Mouse (Mus musculus) urinary bladder, adult 2 months (tissue): Measurements from ENCODE around the gene Prelid3b. TPM values are rescaled to one million over a fixed set of nuclear protein-coding genes. Genes with fewer than 3 reads are reported as not detected.

Experiments
- DNase-seq: peaks from one replicate; pipeline ENCODE4 v3.0.0; 2022; ENCODE audit warnings: low spot score
- polyA plus RNA-seq: library from polyadenylated mRNA; depleted of rRNA; stranded (reverse); fragments of >200 nt; gene quantifications from 2 replicates; pipeline ENCODE4 v1.2.3, GENCODE M21; 2012; rRNA removed

Gene Prelid3b
- polyA plus RNA-seq = 48.8 and 61.4 TPM in 2 replicates

GRCm38 (mm10) chr2:174472818-174473549 is at the start of gene Prelid3b:
TSS of gene Prelid3b (minus strand) at chr2:174473081.
- DNase-seq = peak; percentile 97

DNA sequence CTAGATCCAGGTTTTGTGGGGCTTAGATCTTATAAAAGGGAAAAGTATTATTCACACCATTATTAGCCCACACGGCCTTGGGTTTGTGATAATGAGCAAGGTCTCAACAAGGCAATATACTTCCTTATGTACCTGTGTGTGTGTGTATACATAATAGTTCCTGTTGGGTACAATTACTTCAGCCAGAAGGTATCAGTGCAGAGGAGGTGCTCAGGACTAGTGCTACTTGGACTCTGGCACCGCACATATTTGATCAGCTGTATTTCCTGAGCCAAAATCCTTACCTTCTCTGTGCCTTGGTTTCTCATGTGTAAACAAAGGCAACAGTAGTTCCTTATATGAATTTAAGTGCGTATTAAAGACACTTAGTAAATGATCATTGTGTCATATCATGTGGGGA is 49.3 kb upstream of the Prelid3b start:
- no peak for DNase-seq

DNA sequence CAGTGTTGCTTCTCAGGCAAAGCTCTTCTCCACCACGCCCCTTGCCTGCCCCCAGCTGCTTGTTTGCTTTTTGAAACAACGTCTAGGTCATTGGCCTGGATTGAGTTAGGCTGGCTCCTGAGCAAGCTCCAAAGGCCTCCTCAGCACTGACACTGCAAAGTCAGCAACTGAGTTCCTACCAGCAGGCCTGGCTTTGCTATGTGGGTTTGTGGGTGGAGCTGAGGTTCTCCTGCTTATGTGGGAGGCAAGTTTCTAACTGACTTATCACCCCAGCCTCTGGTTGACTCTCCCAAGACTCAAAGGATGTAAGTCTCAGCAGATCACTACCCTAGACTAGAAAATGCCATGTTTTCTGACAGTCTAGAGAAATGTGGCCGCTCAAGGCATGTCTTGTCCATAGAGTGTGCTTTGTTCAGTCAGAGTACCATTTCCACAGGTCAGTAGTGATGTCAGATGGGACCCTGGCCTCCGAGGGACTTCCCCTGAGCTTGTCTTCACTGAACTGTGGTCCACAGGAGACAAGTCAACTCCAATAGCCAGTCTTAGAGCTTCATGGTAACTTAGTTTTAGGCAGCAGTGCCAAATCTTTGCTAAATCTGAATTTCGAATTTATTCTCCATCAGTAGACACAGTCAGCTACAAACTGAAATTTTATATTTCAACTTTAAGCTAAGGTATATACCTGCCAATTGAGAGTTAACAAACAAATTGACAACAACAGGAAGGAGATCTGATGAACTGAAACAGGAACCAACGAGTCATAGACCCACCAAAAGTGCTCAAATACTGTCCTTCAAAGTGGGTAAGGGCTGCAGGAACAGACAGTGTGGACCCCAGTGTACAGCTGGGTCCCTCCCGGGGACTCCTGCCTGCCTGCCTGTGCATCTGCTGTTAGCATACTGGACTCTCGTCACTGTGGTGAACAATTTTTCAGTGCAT is 44.5 kb upstream of the Prelid3b start:
- no peak for DNase-seq

DNA sequence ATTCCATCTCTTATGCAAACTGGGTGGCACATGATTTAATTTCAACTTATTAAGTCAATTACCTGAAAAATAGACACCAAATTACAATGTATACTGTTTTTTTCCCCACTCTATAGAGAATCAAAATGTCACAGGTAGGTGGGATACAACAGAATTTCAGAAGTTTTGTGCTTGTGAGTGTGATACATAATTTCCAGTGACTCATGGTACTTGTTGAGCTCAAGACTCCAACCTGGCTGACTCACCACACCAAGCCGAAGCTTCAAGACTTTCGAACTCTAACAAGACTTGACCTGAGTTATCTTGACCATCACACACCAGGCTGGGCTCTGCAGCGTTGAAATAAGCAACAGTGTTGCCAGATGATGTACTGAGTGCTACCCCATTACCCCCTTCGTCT is 42.0 kb upstream of the Prelid3b start:
- no peak for DNase-seq

DNA sequence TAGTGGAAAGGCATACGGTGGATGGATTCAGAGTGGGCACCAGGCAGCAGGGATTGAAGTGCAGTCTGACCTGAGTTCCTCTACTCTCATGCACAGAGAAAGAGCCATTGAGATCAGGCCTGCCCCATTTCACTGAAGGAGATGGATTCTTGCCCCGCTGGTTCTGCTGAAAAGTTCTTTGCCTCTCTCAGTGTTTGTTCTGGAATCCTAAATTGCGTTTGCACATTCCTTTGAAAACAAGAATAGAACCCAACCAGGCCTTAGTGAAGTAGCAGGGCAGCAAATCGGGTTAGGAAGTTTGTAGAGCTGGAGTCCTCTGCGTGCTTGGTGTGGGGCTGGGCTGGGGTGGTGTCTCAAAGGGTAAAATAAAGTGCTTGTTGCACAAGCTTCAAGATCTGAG is 40.9 kb upstream of the Prelid3b start:
- DNase-seq = no peak

DNA sequence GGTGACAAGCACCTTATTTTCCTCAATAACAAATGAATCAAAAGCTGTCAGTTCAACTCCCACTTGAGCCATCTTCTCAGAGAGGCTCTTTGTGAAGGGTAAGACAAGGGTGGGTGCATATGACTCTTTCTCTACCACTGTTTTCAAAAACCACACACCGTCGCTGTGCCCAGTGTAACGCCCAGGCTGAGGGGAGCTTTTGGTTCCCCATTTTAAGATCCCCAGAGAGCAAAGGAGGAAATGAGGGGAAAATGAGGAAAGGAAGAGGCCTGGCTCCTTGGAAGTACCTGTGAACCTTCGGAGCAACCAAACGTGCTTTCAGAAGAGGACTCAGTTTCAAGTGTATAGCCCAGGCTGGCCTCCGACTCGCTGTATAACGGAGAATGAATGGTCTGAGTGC is 36.9 kb upstream of the Prelid3b start:
- no peak for DNase-seq

DNA sequence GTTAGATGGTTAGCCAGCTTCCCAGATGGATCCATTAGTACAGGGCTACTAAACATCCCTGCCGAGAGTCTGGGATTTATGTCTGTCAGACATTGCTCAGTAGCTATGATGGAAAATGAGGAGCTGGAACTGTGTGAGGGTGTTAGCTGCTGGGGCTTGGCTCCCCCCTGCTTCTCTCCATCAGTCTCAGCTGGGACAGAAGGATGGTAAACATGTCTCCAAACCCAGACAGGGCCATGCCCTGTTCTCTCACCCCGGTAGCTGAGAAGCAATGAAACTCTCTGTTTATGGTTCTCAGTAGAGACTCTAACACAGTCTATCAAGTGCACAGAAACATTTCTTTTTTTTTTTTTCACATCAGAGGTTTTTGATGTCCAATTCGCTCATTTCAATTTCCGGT is 35.1 kb upstream of the Prelid3b start:
- DNase-seq = no peak

DNA sequence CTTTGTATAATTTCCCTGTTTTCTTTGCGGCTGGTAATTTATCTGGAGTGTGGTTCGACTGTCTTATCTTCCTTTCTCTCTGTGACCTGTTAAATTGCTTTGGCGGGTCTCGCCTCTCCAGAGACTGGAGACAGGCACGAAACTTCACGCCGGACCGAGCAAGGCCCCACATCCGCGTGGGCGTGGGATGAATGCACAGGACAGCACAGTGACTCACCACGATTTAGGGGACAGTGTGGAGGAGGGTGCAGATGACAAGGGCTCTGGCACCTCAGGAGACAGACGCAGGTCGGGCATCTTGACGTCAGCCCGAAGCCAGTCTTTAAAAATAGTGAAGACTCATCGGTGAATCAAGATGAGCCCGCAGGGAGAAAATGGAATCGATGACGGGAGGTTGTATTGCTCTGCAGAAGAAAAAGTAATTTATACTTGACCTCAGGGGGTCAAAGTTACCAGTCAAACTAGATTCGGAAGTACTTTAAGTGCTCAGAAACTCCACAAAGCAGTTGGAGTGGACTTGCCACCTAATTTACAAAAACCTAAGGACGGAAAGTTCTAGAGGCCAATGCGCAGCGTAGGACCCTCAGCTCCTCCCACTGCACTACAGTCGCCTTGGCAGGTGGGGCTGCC is 30.1 kb upstream of the Prelid3b start:
- DNase-seq = no peak

- no peak for DNase-seq
Observed at GRCm38 (mm10) chr2:174502321-174502720, 29.4 kb upstream of the Prelid3b start.

GRCm38 (mm10) chr2:174501517-174501916 is 28.6 kb upstream of the Prelid3b start:
- no peak for DNase-seq

GRCm38 (mm10) chr2:174500814-174501503 is 28.1 kb upstream of the Prelid3b start:
- no peak for DNase-seq

GRCm38 (mm10) chr2:174492858-174493257 is 20.0 kb upstream of the Prelid3b start:
- no peak for DNase-seq

DNA sequence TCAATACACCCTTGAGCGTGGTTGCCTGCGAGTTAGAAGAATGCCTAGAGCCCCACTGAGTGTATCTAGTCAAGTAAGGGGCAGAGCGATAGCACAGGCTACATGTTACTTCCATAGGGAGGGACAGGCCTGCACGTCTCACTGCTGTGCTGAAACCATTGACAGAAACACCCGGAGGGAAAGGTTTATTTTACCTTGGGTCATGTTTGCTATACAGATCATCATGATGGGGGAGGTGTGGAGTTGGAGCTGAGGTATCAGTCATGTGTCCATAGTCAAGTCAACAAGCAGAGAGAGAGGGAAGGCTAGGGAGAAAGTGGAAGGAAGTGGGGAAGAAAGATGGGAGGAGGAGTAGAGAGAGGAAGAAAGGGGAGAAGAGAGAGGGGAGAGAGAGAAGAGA is 14.1 kb upstream of the Prelid3b start:
- no peak for DNase-seq

DNA sequence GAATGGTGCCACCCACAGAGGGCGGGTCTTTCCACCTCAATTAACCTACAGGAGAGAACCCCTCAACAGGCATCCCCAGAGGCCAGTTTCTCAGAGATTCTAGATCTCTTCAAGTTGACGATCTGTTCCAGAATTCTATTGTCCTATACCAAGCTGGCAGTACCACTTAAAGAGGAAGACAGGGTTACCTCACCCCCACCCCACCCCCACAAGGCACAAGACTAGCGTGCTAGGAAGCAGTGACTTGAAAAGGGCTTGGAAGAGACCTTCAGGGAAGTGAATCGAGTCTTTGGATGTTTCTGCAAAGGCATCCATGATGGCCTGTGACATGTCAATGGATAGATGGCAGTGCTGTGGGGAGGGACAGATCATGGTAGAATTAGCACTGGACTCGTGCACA is 5.9 kb upstream of the Prelid3b start:
- DNase-seq = no peak

- DNase-seq = no peak
Observed at GRCm38 (mm10) chr2:174477543-174478319, 4.8 kb upstream of the Prelid3b start.

DNA sequence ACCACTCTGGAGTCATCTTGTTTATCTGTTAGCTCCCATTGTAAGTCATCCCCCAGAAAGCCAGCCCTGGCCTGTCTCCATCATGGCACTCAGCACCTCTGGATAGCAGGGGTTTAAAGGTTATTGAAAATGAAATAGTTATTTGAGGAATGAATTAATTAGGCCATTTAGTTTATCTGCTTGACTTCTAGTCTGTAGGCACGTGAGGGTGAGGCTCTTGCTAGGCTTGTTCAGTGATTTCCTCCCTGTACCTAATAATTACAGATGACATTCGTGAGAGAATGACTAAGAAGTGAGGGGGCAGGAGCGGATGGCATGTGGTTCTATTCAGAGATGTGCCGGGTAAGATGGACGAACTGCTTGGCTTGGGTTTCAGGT is 658 bp upstream of the Prelid3b start:
- DNase-seq = no peak

GRCm38 (mm10) chr2:174472407-174472806 is 474 bp downstream of the Prelid3b start:
- no peak for DNase-seq

- DNase-seq = no peak
Observed at GRCm38 (mm10) chr2:174470786-174471405, 2.0 kb downstream of the Prelid3b start.

GRCm38 (mm10) chr2:174470333-174470732 is 2.5 kb downstream of the Prelid3b start:
- DNase-seq = no peak

- DNase-seq = peak; percentile 93
Observed at GRCm38 (mm10) chr2:174463789-174464523, 8.9 kb downstream of the Prelid3b start, which contains the start of gene Atp5e. TSS of gene Atp5e (minus strand) at chr2:174464105.
